Mouse (Mus musculus): ENCODE data around the gene Gm42906. TPM values are rescaled to one million over a fixed set of nuclear protein-coding genes. Genes with fewer than 3 reads are reported as not detected.

Gene Gm42906
- polyA plus RNA-seq, 1 experiment from 2014 or later = not detected

DNA sequence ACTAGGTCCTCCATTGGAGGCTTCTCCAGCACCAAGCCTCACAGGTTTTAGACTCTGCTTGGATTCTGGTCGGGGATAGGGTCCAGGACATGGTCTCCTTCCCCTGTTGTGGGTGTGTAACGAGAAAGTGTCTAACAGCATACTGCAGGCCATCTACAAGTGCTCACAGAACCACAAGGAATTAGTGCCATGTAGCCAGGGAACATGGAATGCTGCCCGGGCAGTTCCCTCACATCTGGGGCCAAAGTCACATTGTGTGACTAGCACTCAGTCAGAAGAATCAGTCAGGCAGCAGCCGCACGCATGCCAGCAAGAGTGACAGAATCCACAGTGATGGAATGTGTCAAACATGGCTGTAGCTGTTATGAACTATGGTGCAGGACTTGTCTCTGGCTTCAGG, 261.7 kb downstream of the Gm42906 start:
- ATAC-seq (ENCODE audit: low read depth) = peak; percentile 76
- H3K36me3 ChIP-seq (ENCODE audit: control insufficient read depth, insufficient read depth, low read length) = no peaks in the 10 kb centered on the region
- no peak overlapping the region for H3K4me3 ChIP-seq (ENCODE audit: low read length)
- H3K9ac ChIP-seq (ENCODE audit: low read length) = no peak overlapping the region
- WGBS = 25% methylated on average over 5 of the region's 5 CpGs
- H3K27me3 ChIP-seq (ENCODE audit: control insufficient read depth, insufficient read depth, low read depth, low read length) = no peaks in the 10 kb centered on the region
- peaks cover 48% of the 10 kb centered on the region for H3K4me1 ChIP-seq (replicated peaks; ENCODE audit: control insufficient read depth, insufficient read depth, low read length)
- H3K27ac ChIP-seq (ENCODE audit: low read length) = peak overlapping the region; percentile 74
- no peak overlapping the region; the same call in 1 of the 2 replicates for H3K4me2 ChIP-seq (ENCODE audit: low read depth, low read length)
- H3K9me3 ChIP-seq (ENCODE audit: control insufficient read depth, low read length) = no peaks in the 10 kb centered on the region

DNA sequence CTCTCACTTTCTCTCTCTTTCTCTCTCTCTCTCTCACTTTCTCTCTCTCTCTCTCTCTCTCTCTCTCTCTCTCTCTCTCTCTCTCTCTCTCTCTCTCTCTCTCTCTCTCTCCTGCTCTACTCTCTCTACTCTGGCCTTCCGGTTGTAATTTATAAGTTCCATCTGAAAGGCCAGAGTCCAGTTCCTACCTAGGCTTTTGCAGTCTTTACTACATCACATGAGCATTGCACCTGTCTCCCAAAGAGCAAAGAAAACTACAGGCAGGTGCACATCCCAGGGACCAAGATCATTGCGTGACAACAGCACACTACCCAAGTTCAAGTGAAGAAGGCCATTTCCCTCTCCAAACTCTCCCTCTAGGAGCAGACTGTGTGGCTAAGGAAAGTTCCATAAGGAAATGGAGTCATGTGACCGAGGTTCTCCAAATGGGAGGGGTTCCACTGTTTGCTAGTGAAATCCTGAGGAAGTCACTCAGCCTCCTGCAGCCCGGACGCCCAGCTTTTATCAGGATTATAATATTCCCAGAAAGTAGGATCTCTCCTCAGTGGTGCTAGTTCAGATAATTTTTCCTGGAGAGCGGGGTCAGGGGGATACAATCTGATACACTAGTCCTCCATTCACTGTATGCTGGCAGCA, 262.5 kb downstream of the Gm42906 start:
- Histone ChIP-seq H3K27me3 (ENCODE audit: control insufficient read depth, insufficient read depth, low read depth, low read length) (no peaks in the 10 kb centered on the region), H3K4me3 (ENCODE audit: low read length) (no peak overlapping the region), H3K9ac (ENCODE audit: low read length) (0 out of 2 replicates have a peak overlapping the region, but pooled peaks have one; percentile 5), H3K36me3 (ENCODE audit: control insufficient read depth, insufficient read depth, low read length) (no peaks in the 10 kb centered on the region), H3K4me2 (ENCODE audit: low read depth, low read length) (no peak overlapping the region), H3K27ac (ENCODE audit: low read length) (peak overlapping the region; percentile 74), H3K9me3 (ENCODE audit: control insufficient read depth, low read length) (no peaks in the 10 kb centered on the region), H3K4me1 (replicated peaks; ENCODE audit: control insufficient read depth, insufficient read depth, low read length) (peaks cover 48% of the 10 kb centered on the region)
- no peak for ATAC-seq (ENCODE audit: low read depth)
- WGBS = 57% methylated on average over 6 of the region's 6 CpGs

GRCm38 (mm10) chr5:151164815-151165214, 263.1 kb downstream of the Gm42906 start:
- peak overlapping the region; percentile 26; the same call in 1 of the 2 replicates for H3K9ac ChIP-seq (ENCODE audit: low read length)
- H3K4me3 ChIP-seq (ENCODE audit: low read length) = no peak overlapping the region
- H3K4me2 ChIP-seq (ENCODE audit: low read depth, low read length) = no peak overlapping the region
- ATAC-seq (ENCODE audit: low read depth) = no peak
- H3K27me3 ChIP-seq (ENCODE audit: control insufficient read depth, insufficient read depth, low read depth, low read length) = no peaks in the 10 kb centered on the region
- peaks cover 48% of the 10 kb centered on the region for H3K4me1 ChIP-seq (replicated peaks; ENCODE audit: control insufficient read depth, insufficient read depth, low read length)
- H3K36me3 ChIP-seq (ENCODE audit: control insufficient read depth, insufficient read depth, low read length) = no peaks in the 10 kb centered on the region
- peak overlapping the region; percentile 61 for H3K27ac ChIP-seq (ENCODE audit: low read length)
- H3K9me3 ChIP-seq (ENCODE audit: control insufficient read depth, low read length) = no peaks in the 10 kb centered on the region
- 69% methylated on average over 4 of the region's 4 CpGs for WGBS

DNA sequence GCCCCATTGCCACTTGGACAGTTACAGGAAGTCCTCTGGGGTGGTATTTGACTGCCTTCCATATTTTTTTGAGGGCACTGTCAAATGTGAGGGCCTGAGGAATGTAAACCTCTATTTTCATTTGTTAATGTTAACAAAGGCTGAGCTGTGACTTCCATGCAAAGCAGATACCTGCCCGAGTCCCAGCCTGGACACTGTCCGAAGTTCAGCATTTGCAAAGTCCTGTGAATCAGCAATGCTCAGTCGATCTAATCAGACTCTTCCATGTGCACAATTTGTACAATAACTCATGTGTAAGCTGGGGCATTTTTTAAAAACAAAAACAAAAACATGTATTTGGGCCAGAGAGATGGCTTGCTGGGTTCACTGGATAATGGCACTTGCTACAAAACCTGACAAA, 265.3 kb downstream of the Gm42906 start:
- no peak overlapping the region for H3K4me3 ChIP-seq (ENCODE audit: low read length)
- WGBS = 86% methylated on average over 3 of the region's 3 CpGs
- H3K4me1 ChIP-seq (replicated peaks; ENCODE audit: control insufficient read depth, insufficient read depth, low read length) = peaks cover 39% of the 10 kb centered on the region
- ATAC-seq (ENCODE audit: low read depth) = no peak
- no peak overlapping the region for H3K4me2 ChIP-seq (ENCODE audit: low read depth, low read length)
- H3K27ac ChIP-seq (ENCODE audit: low read length) = no peak overlapping the region
- no peaks in the 10 kb centered on the region for H3K9me3 ChIP-seq (ENCODE audit: control insufficient read depth, low read length)
- H3K36me3 ChIP-seq (ENCODE audit: control insufficient read depth, insufficient read depth, low read length) = no peaks in the 10 kb centered on the region
- H3K9ac ChIP-seq (ENCODE audit: low read length) = no peak overlapping the region
- no peaks in the 10 kb centered on the region for H3K27me3 ChIP-seq (ENCODE audit: control insufficient read depth, insufficient read depth, low read depth, low read length)

GRCm38 (mm10) chr5:151155247-151155646, 272.7 kb downstream of the Gm42906 start:
- Histone ChIP-seq H3K9ac (ENCODE audit: low read length) (no peak overlapping the region), H3K36me3 (ENCODE audit: control insufficient read depth, insufficient read depth, low read length) (no peaks in the 10 kb centered on the region), H3K27ac (ENCODE audit: low read length) (peak overlapping the region; percentile 90), H3K4me1 (replicated peaks; ENCODE audit: control insufficient read depth, insufficient read depth, low read length) (peaks cover 27% of the 10 kb centered on the region), H3K27me3 (ENCODE audit: control insufficient read depth, insufficient read depth, low read depth, low read length) (no peaks in the 10 kb centered on the region), H3K4me2 (ENCODE audit: low read depth, low read length) (no peak overlapping the region), H3K4me3 (ENCODE audit: low read length) (no peak overlapping the region), H3K9me3 (ENCODE audit: control insufficient read depth, low read length) (no peaks in the 10 kb centered on the region)
- ATAC-seq (ENCODE audit: low read depth) = peak; percentile 59
- WGBS = 50% methylated on average over 1 of the region's 1 CpGs

GRCm38 (mm10) chr5:151154780-151155179, 273.2 kb downstream of the Gm42906 start:
- H3K36me3 ChIP-seq (ENCODE audit: control insufficient read depth, insufficient read depth, low read length) = no peaks in the 10 kb centered on the region
- H3K4me2 ChIP-seq (ENCODE audit: low read depth, low read length) = no peak overlapping the region; the same call in 1 of the 2 replicates
- H3K9me3 ChIP-seq (ENCODE audit: control insufficient read depth, low read length) = no peaks in the 10 kb centered on the region
- 23% methylated on average over 3 of the region's 3 CpGs for WGBS
- peaks cover 27% of the 10 kb centered on the region for H3K4me1 ChIP-seq (replicated peaks; ENCODE audit: control insufficient read depth, insufficient read depth, low read length)
- no peak overlapping the region for H3K4me3 ChIP-seq (ENCODE audit: low read length)
- H3K27ac ChIP-seq (ENCODE audit: low read length) = peak overlapping the region; percentile 90
- H3K27me3 ChIP-seq (ENCODE audit: control insufficient read depth, insufficient read depth, low read depth, low read length) = no peaks in the 10 kb centered on the region
- ATAC-seq (ENCODE audit: low read depth) = peak; percentile 90
- peak overlapping the region; percentile 24; the same call in 1 of the 2 replicates for H3K9ac ChIP-seq (ENCODE audit: low read length)

- no peak overlapping the region for H3K4me3 ChIP-seq (ENCODE audit: low read length)
- H3K36me3 ChIP-seq (ENCODE audit: control insufficient read depth, insufficient read depth, low read length) = no peaks in the 10 kb centered on the region
- H3K9me3 ChIP-seq (ENCODE audit: control insufficient read depth, low read length) = no peaks in the 10 kb centered on the region
- no peak overlapping the region for H3K4me2 ChIP-seq (ENCODE audit: low read depth, low read length)
- 69% methylated on average over 4 of the region's 4 CpGs for WGBS
- H3K27me3 ChIP-seq (ENCODE audit: control insufficient read depth, insufficient read depth, low read depth, low read length) = no peaks in the 10 kb centered on the region
- peaks cover 27% of the 10 kb centered on the region for H3K4me1 ChIP-seq (replicated peaks; ENCODE audit: control insufficient read depth, insufficient read depth, low read length)
- no peak overlapping the region for H3K27ac ChIP-seq (ENCODE audit: low read length)
- ATAC-seq (ENCODE audit: low read depth) = no peak
- no peak overlapping the region for H3K9ac ChIP-seq (ENCODE audit: low read length)
Observed at GRCm38 (mm10) chr5:151154030-151154429, 273.9 kb downstream of the Gm42906 start.

- Histone ChIP-seq H3K4me2 (ENCODE audit: low read depth, low read length) (no peak overlapping the region), H3K9ac (ENCODE audit: low read length) (no peak overlapping the region), H3K9me3 (ENCODE audit: control insufficient read depth, low read length) (no peaks in the 10 kb centered on the region), H3K4me1 (replicated peaks; ENCODE audit: control insufficient read depth, insufficient read depth, low read length) (peaks cover 26% of the 10 kb centered on the region), H3K27me3 (ENCODE audit: control insufficient read depth, insufficient read depth, low read depth, low read length) (no peaks in the 10 kb centered on the region), H3K36me3 (ENCODE audit: control insufficient read depth, insufficient read depth, low read length) (no peaks in the 10 kb centered on the region), H3K4me3 (ENCODE audit: low read length) (no peak overlapping the region), H3K27ac (ENCODE audit: low read length) (no peak overlapping the region)
- WGBS = 78% methylated on average over 9 of the region's 9 CpGs
- no peak for ATAC-seq (ENCODE audit: low read depth)
Observed at GRCm38 (mm10) chr5:151151549-151151948, 276.4 kb downstream of the Gm42906 start.

DNA sequence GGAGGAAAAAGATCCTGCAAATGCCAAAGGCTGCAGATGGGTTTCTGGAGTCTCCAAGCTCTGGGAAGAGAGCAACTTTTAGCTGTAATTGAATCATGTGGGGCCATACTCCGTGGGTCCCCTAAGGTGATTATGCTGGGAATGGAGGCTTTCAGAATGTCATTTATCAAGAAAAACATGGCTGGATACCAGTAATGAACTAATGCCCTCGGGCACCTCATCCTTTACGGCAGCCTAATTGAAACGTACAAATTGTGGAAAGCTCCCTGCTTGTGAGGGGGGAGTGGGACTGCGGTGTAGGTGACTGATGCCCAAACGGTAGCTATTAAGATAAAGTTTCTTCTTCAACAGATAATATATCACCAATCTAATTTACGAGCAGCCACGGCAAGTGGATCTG, 278.5 kb downstream of the Gm42906 start:
- no peak overlapping the region for H3K9ac ChIP-seq (ENCODE audit: low read length)
- H3K4me2 ChIP-seq (ENCODE audit: low read depth, low read length) = no peak overlapping the region
- H3K27me3 ChIP-seq (ENCODE audit: control insufficient read depth, insufficient read depth, low read depth, low read length) = no peaks in the 10 kb centered on the region
- H3K27ac ChIP-seq (ENCODE audit: low read length) = no peak overlapping the region
- H3K4me1 ChIP-seq (replicated peaks; ENCODE audit: control insufficient read depth, insufficient read depth, low read length) = peaks cover 11% of the 10 kb centered on the region
- H3K4me3 ChIP-seq (ENCODE audit: low read length) = no peak overlapping the region
- WGBS = 46% methylated on average over 8 of the region's 8 CpGs
- no peaks in the 10 kb centered on the region for H3K36me3 ChIP-seq (ENCODE audit: control insufficient read depth, insufficient read depth, low read length)
- no peaks in the 10 kb centered on the region for H3K9me3 ChIP-seq (ENCODE audit: control insufficient read depth, low read length)
- ATAC-seq (ENCODE audit: low read depth) = no peak

All from lung, embryonic 16.5 days (tissue).